Mouse (Mus musculus) forebrain, embryonic 16.5 days (tissue): ENCODE data around the gene Cd59b. TPM values are rescaled to one million over a fixed set of nuclear protein-coding genes. Genes with fewer than 3 reads are reported as not detected.
A peak's percentile ranks its signal among the peaks of the same experiment; 100 is the strongest.
"Not testable (repeated sequence)": the region's sequence is repeated elsewhere in the genome, so short reads cannot be mapped to it uniquely, and the experiment has no call there.

ENCODE experiments used
- ATAC-seq: fragments of 200-750 bp; cut with Nextera tagmentation; 2 replicates; pipeline ENCODE4 v1.8.0; 2017; ENCODE audit warnings: mild to moderate bottlenecking, moderate library complexity
- H3K27ac ChIP-seq: fragments of 300-500 bp; sonication (generic); 2 replicates; pipeline ENCODE4 v1.5.1; 2014; ENCODE audit warnings: low read length, control low read depth
- H3K27me3 ChIP-seq: fragments of 300-500 bp; sonication (generic); replicated peaks from 2 replicates; pipeline ENCODE4 v1.6.1; 2014; ENCODE audit warnings: low read length; ENCODE audit not compliant: control insufficient read depth, insufficient read depth
- H3K36me3 ChIP-seq: fragments of 300-500 bp; sonication (generic); 2 replicates; pipeline ENCODE4 v1.6.1; 2014; ENCODE audit not compliant: control insufficient read depth, insufficient read depth
- H3K4me1 ChIP-seq: fragments of 300-500 bp; sonication (generic); replicated peaks from 2 replicates; pipeline ENCODE4 v1.6.1; 2014; ENCODE audit warnings: low read length; ENCODE audit not compliant: control insufficient read depth, insufficient read depth
- H3K4me2 ChIP-seq: fragments of 300-500 bp; sonication (generic); 2 replicates; pipeline ENCODE4 v1.6.1; 2014; ENCODE audit warnings: mild to moderate bottlenecking, low read length, control low read depth
- H3K4me3 ChIP-seq: fragments of 300-500 bp; sonication (generic); replicated peaks from 2 replicates; pipeline ENCODE4 v1.5.1; 2014; ENCODE audit warnings: mild to moderate bottlenecking, low read length, control low read depth
- H3K9ac ChIP-seq: fragments of 300-500 bp; sonication (generic); replicated peaks from 2 replicates; pipeline ENCODE4 v1.6.1; 2014; ENCODE audit warnings: low read depth, low read length, control low read depth
- H3K9me3 ChIP-seq: fragments of 300-500 bp; sonication (generic); 2 replicates; pipeline ENCODE4 v1.6.1; 2016; ENCODE audit warnings: low read length; ENCODE audit not compliant: control insufficient read depth
- WGBS: fragments of 180-500 bp; shearing (Covaris S2); extraction: QIAGEN DNeasy Blood & Tissue Kit; methylation state at CpG from one replicate; pipeline ENCODE4 v1.1.7; 2014; 5-methylcytosine and 5-hydroxymethylcytosine counted together
- polyA plus RNA-seq: library from polyadenylated mRNA; unstranded; fragments of >200 nt; fragmentation: Nextera tagmentation; extraction: Ambion mirVana; gene quantifications from 2 replicates; pipeline ENCODE4 v1.2.1, GENCODE M21; 2015

Cd59b gene
- polyA plus RNA-seq, 1 experiment from 2014 or later: 2.1 TPM

DNA sequence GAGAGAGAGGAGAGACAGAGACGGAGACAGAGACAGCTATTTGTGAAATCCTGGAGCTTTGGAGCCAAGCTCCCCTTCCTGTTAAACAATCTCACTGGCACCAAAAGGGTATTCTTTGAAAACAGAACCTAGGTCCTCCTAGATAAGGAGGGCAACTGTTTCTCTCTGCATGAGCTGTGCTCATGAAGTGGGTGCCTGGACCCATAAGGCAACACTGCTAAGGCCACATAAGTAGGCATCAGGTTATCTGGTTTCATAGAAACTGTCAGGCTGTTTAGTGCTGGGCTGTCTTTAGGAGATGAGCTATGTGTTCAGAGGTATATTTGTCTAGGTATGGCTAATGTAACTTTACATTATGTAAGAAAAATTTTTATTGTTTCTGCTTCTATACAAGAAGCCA, 17.9 kb downstream of the Cd59b start:
- ATAC-seq, H3K9ac ChIP-seq: not testable (repeated sequence)
- 80% methylated on average over 1 of the region's 1 CpGs for WGBS

DNA sequence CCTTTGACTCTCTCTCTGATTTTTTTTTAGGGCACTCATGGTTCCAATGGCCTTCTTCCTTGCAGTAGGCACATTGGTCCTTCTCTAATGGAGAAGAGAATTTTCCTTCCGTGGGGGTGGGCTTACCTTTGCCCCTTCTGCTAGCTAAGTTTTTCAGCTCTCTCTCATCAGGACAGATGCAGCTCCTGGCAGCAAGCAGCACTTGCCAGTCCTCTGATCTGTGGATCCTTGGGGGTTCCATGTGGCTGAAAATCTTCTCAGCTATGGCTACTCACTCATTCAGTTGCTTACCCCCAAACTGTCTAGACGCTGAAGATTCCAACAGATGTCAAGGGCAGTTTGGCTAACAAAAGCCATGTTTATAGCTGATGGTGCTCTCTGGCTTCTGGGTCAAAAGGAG, 23.7 kb downstream of the Cd59b start:
- ATAC-seq: no peak
- WGBS: 86% methylated on average over 2 of the region's 2 CpGs
- Histone ChIP-seq H3K27ac (no peak overlapping the region), H3K4me1 (0 out of 2 replicates have a peak, but pooled peaks cover 3% of the 10 kb centered on the region), H3K4me3 (no peak overlapping the region), H3K4me2 (no peak overlapping the region), H3K27me3 (no peaks in the 10 kb centered on the region), H3K36me3 (no peaks in the 10 kb centered on the region), H3K9ac (no peak overlapping the region), H3K9me3 (no peaks in the 10 kb centered on the region)

More for the DNA sequence above, 17.9 kb downstream of the Cd59b start:
- not testable (repeated sequence) for H3K27me3 ChIP-seq, H3K9me3 ChIP-seq, H3K4me1 ChIP-seq, H3K4me3 ChIP-seq, H3K27ac ChIP-seq, H3K36me3 ChIP-seq, H3K4me2 ChIP-seq

DNA sequence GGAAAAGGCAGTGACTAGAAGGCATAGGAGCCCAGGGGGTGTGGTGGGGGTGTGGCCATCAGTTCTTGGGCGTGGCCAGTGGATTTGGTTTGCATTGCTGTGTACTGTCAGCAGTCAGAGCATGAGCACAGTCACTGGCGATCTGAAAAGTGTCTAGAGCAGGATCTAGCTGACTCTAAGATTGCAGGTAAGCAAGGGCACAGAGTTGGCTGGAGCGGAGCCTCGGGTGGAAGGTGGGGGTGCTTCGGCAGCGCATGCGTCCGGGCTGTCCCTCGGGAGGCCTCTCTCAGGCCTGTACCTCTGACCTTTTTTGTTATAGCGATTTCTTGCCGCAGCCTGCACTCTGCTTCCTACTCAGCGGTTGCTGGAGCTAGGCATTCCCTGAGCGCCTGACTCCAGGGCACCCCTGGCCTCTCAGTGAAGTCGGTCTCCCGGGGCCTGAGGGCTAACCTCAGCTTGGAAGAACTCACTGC, 26.1 kb downstream of the Cd59b start, which contains the start of gene Cd59a:
Gene Cd59a, plus strand, starts transcription at position 61 of the 473 bp plus-strand sequence.
- Histone ChIP-seq H3K36me3 (no peaks in the 10 kb centered on the region), H3K4me2 (peak within 1 kb of the TSS; percentile 44), H3K9ac (peak within 1 kb of the TSS; percentile 44), H3K4me3 (peak within 1 kb of the TSS; percentile 37), H3K27me3 (no peaks in the 10 kb centered on the region), H3K9me3 (no peaks in the 10 kb centered on the region), H3K4me1 (0 out of 2 replicates have a peak, but pooled peaks cover 3% of the 10 kb centered on the region), H3K27ac (no peak within 1 kb of the TSS)
- WGBS: 8% methylated on average over 15 of the region's 15 CpGs
- peak; percentile 82 for ATAC-seq

DNA sequence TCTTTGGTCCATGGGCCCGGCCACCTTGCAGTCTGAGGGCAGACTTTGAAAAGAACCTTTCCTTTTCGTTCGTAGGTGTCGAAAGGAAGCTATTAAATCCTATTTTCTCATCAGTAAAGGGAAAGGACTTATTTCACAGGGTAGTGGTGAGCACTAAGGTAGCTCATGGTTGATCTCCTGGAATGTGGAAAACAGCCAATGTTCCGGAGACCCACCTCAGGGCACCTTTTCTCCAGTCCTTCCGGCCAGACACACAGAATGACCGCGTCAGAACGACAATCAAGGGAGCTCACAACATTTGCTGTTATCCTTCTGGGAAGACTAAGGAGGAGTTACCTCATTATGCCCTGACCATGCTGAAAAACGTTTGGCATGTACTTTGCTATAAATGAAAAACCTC, 26.6 kb downstream of the Cd59b start:
- no peaks in the 10 kb centered on the region for H3K27me3 ChIP-seq
- 44% methylated on average over 10 of the region's 10 CpGs for WGBS
- no peak overlapping the region for H3K27ac ChIP-seq
- no peak overlapping the region for H3K9ac ChIP-seq
- 0 out of 2 replicates have a peak, but pooled peaks cover 3% of the 10 kb centered on the region for H3K4me1 ChIP-seq
- no peak for ATAC-seq
- no peaks in the 10 kb centered on the region for H3K9me3 ChIP-seq
- peak overlapping the region; percentile 44 for H3K4me2 ChIP-seq
- H3K4me3 ChIP-seq: peak overlapping the region; percentile 37
- H3K36me3 ChIP-seq: no peaks in the 10 kb centered on the region

DNA sequence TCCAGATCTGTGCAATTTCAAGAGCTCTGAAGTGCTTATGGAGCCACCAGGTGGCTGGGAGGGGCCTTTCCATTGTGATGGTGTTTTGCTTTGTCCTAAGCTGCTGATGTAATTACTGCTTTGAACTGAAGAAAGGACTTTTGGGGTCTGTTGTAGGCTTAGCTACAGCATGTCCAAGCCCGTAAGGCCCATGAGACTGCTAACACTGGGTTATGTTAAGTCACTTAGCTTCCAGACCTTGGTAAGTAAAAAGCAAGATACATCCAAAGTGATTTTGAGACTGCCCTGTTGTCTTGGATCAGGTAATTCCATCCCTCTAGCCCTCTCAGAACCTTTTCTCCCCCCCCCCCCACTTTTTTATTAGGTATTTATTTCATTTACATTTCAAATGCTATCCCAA, 27.1 kb downstream of the Cd59b start:
- 55% methylated on average over 1 of the region's 1 CpGs for WGBS
- not testable (repeated sequence) for H3K9ac ChIP-seq, ATAC-seq, H3K4me1 ChIP-seq, H3K36me3 ChIP-seq, H3K4me3 ChIP-seq, H3K4me2 ChIP-seq, H3K27me3 ChIP-seq, H3K9me3 ChIP-seq, H3K27ac ChIP-seq

DNA sequence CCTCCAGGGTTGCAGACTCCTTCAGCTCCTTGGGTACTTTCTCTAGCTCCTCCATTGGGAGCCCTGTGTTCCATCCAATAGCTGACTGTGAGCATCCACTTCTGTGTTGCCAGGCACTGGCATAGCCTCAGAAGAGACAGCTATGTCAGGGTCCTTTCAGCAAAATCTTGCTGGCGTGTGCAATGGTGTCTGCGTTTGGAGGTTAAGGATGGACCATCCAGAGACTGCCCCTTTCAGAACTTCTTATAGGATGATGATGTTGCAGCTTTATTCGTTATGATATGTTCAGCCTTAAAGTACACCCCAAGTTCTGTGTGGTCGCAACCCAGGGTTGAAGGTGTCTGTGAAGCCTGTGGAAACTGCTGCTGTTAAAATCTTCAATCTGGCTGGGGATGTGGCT, 27.7 kb downstream of the Cd59b start:
- not testable (repeated sequence) for H3K4me2 ChIP-seq, H3K27ac ChIP-seq, H3K36me3 ChIP-seq, H3K9ac ChIP-seq, ATAC-seq, H3K9me3 ChIP-seq, H3K27me3 ChIP-seq, H3K4me3 ChIP-seq, H3K4me1 ChIP-seq
- WGBS: over 99% methylated on average over 4 of the region's 4 CpGs

DNA sequence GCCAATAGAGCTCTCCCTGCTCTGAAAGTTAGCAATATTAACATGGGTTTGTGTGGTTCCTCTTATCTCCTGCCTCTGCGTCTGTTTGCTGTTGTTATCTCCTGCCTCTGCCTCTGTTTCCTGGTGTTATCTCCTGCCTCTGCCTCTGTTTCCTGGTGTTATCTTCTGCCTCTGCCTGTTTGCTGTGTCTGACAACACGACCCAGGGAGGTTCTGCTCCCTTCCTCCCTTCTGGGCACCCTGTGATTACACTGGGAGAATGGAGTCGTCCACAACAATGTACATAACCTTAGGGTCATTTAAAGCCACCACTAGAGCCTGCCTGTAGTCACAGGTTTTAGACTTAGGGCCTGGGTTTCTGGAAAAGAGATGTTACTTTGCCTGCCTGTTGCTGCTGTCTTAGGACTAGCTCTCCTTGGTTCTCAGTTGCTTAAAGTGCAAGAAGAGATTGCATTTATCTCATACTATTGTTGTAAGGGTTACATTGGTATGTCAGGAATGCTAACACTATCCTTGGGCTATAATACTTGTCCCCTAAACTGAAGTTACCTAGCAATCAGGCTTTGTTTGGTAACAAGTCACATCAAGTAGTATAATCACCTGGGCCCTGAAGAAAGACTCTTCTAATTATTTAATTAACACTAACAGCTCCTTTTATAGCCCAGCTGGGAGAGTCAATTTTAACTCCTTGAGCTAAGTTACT, 29.0 kb downstream of the Cd59b start:
- Histone ChIP-seq H3K36me3 (no peaks in the 10 kb centered on the region), H3K9me3 (no peaks in the 10 kb centered on the region), H3K4me1 (0 out of 2 replicates have a peak, but pooled peaks cover 3% of the 10 kb centered on the region), H3K27ac (no peak overlapping the region), H3K27me3 (no peaks in the 10 kb centered on the region), H3K4me3 (no peak overlapping the region), H3K9ac (no peak overlapping the region), H3K4me2 (no peak overlapping the region)
- no peak for ATAC-seq
- 52% methylated on average over 3 of the region's 3 CpGs for WGBS

DNA sequence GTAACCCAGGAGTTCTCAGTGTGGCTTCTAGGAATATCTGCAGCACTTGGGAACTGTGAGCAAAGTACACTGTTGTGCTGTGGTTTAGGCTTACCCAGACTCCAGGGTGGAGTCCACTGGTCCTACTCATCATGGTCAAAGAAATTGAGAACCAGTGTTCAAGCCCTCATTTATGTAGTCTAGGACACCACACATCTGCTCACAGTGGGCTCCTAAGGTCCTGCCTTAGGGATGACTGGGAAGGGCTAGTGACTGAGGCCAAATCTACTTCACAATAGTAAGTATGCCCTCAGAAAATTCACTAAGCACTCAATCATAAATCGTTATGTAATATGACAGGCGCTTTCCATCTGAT, 29.6 kb downstream of the Cd59b start:
- Histone ChIP-seq H3K27me3 (no peaks in the 10 kb centered on the region), H3K4me3 (no peak overlapping the region), H3K9ac (no peak overlapping the region), H3K27ac (no peak overlapping the region), H3K36me3 (no peaks in the 10 kb centered on the region), H3K9me3 (no peaks in the 10 kb centered on the region), H3K4me1 (0 out of 2 replicates have a peak, but pooled peaks cover 3% of the 10 kb centered on the region), H3K4me2 (no peak overlapping the region)
- no peak for ATAC-seq
- 97% methylated on average over 2 of the region's 2 CpGs for WGBS

DNA sequence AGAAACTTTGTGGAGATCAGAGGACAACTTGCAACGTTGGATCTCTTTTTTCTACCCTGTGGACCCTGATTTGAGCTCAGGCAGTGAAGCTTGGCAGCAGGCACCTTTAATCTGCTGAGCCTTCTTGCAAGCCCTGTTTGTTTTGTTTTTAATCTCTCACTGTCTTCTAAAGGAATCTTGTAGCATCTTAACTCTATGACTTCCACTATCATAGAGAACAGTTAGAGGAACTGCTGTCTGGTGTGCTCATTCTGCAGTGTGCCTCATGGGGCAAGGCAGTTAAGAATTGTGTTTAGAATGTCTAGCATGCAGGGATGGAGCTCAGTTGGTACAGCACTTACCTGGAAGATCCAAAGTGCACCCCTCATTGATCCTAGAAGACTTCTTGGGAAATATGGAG, 30.3 kb downstream of the Cd59b start:
- Histone ChIP-seq H3K36me3 (no peaks in the 10 kb centered on the region), H3K27ac (no peak overlapping the region), H3K9me3 (no peaks in the 10 kb centered on the region), H3K4me3 (no peak overlapping the region), H3K4me2 (no peak overlapping the region), H3K9ac (no peak overlapping the region), H3K27me3 (no peaks in the 10 kb centered on the region), H3K4me1 (0 out of 2 replicates have a peak, but pooled peaks cover 3% of the 10 kb centered on the region)
- no peak for ATAC-seq
- whole genome bisulfite sequencing: 34% methylated on average over 1 of the region's 1 CpGs
